Mouse (Mus musculus) forelimb bud, embryonic 11.5 days (tissue): ENCODE measurements at regions not wholly inside any gene's neighbourhood (a gene's known extent, or its start where the extent isn't known, plus 50 kb on each side); places are given as distances from the start of the nearest gene placed in this dataset.

Source experiments
- DNase-seq: peaks from one replicate; pipeline ENCODE4 v3.0.0-alpha.2; 2012; ENCODE audit warnings: low read depth, low spot score

GRCm38 (mm10) chr4:95215187-95215586 is 163.2 kb upstream of the Jun start:
- no peak for DNase-seq

GRCm38 (mm10) chr4:95230461-95230860 is 178.4 kb upstream of the Jun start:
- DNase-seq, result no peak

- no peak for DNase-seq
Observed at GRCm38 (mm10) chr4:95233034-95233433, 181.0 kb upstream of the Jun start.

GRCm38 (mm10) chr4:95234030-95234555 is 182.1 kb upstream of the Jun start:
- no peak for DNase-seq

- no peak for DNase-seq
Observed at GRCm38 (mm10) chr4:95247977-95248376, 196.0 kb upstream of the Jun start.

GRCm38 (mm10) chr4:95249031-95249430 is 197.0 kb upstream of the Jun start:
- DNase-seq, result no peak

- no peak for DNase-seq
Observed at GRCm38 (mm10) chr4:95250083-95250482, 198.1 kb upstream of the Jun start.

GRCm38 (mm10) chr4:95269766-95270165 is 217.7 kb upstream of the Jun start:
- no peak for DNase-seq

GRCm38 (mm10) chr4:95270389-95270788 is 218.4 kb upstream of the Jun start:
- DNase-seq, result no peak

- no peak for DNase-seq
Observed at GRCm38 (mm10) chr4:95276231-95276630, 224.2 kb upstream of the Jun start.

GRCm38 (mm10) chr4:95277989-95278713 is 226.1 kb upstream of the Jun start:
- DNase-seq, result peak; percentile 35

GRCm38 (mm10) chr4:95278714-95279095 is 226.7 kb upstream of the Jun start:
- peak; percentile 77 for DNase-seq

- DNase-seq, result peak; percentile 17
Observed at GRCm38 (mm10) chr4:95279200-95279599, 227.2 kb upstream of the Jun start.

- DNase-seq, result no peak
Observed at GRCm38 (mm10) chr4:95282083-95282482, 230.1 kb upstream of the Jun start.

- DNase-seq, result no peak
Observed at GRCm38 (mm10) chr4:95283789-95284188, 231.8 kb upstream of the Jun start.

- no peak for DNase-seq
Observed at GRCm38 (mm10) chr4:95284192-95284591, 232.2 kb upstream of the Jun start.

- no peak for DNase-seq
Observed at GRCm38 (mm10) chr4:95284696-95285095, 232.7 kb upstream of the Jun start.

- DNase-seq, result peak; percentile 26
Observed at GRCm38 (mm10) chr4:95290321-95290720, 238.3 kb upstream of the Jun start.

- no peak for DNase-seq
Observed at GRCm38 (mm10) chr4:95294110-95294509, 242.1 kb upstream of the Jun start.

- DNase-seq, result no peak
Observed at GRCm38 (mm10) chr4:95301907-95302306, 249.9 kb upstream of the Jun start.

GRCm38 (mm10) chr4:95303337-95303736 is 251.3 kb upstream of the Jun start:
- no peak for DNase-seq

- no peak for DNase-seq
Observed at GRCm38 (mm10) chr4:95304006-95304405, 252.0 kb upstream of the Jun start.

GRCm38 (mm10) chr4:95307134-95307533 is 250.2 kb upstream of the Fggy start:
- no peak for DNase-seq

GRCm38 (mm10) chr4:95308469-95308895 is 248.8 kb upstream of the Fggy start:
- DNase-seq, result no peak
